Mouse (Mus musculus): ENCODE results near the gene Steap3. TPM values are rescaled to one million over a fixed set of nuclear protein-coding genes. Genes with fewer than 3 reads are reported as not detected.

Steap3 gene
- polyA plus RNA-seq, 1 experiment from 2014 or later, result 19.3 TPM

DNA sequence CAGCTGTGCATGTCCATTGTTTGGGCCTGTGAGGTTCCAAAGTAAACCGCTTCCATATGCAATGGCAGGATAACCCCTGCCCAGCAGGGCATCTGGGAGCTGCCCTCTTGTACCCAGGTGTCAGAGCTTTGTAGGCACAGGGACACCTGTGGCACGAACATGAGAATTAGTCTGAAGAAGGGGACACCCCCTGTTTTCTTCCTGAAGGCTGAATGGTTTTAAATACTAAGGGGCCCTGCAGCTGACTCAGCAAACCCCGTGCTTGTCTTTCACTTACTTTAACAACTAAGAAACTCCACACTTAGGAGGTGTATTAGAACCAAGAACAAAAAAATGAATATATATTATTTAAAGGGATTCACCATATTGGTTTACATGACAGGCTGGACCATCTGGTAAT lies 74.4 kb downstream of the Steap3 start:
- H3K9me3 ChIP-seq (ENCODE audit: control insufficient read depth, low read length), result no peaks in the 10 kb centered on the region
- H3K4me2 ChIP-seq (ENCODE audit: low read length), result no peak overlapping the region
- ATAC-seq (ENCODE audit: insufficient number of reproducible peaks, insufficient read depth, low FRiP score, low read depth), result no peak

DNA sequence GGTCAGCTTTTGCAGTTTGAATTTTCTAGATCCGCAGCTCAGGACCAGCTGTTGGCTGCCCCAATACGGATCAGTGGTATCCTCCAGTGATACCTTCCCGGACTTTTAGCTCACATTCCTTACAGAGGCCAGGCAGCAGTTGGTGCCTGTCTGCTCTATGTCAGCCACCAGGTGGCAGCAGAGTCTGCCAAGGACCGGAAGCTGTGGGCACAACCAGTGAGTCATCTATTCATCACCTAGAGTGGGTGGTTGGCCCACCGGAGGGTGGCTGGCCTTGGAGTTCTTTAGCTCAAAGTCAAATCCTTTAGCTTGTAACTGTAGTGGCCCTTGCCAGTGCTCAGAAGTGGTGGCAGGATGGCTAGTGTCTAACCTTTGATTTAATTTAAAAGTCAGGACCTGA lies 75.3 kb downstream of the Steap3 start:
- no peaks in the 10 kb centered on the region for H3K9me3 ChIP-seq (ENCODE audit: control insufficient read depth, low read length)
- no peak overlapping the region for H3K9ac ChIP-seq (ENCODE audit: low read length)
- 20% methylated on average over 5 of the region's 5 CpGs for WGBS
- no peak overlapping the region for H3K4me2 ChIP-seq (ENCODE audit: low read length)
- no peak overlapping the region for H3K27ac ChIP-seq (replicated peaks in 1 of 2; ENCODE audit: control insufficient read depth in 1 of 2, insufficient read depth in 1 of 2, low read depth in 2 of 2, low read length in 2 of 2)
- no peak overlapping the region for H3K4me3 ChIP-seq (ENCODE audit: control insufficient read depth in 1 of 2, insufficient read depth in 1 of 2, low read depth in 1 of 2, low read length in 2 of 2)
- no peak for ATAC-seq (ENCODE audit: insufficient number of reproducible peaks, insufficient read depth, low FRiP score, low read depth)
- H3K27me3 ChIP-seq (ENCODE audit: control insufficient read depth, insufficient read depth, low read length), result 0 out of 2 replicates have a peak, but pooled peaks cover under 1% of the 10 kb centered on the region
- H3K4me1 ChIP-seq (ENCODE audit: control insufficient read depth in 2 of 2, insufficient read depth in 2 of 2, low read length in 2 of 2), result no peaks in the 10 kb centered on the region
- H3K36me3 ChIP-seq (ENCODE audit: control insufficient read depth, insufficient read depth, low read length), result no peaks in the 10 kb centered on the region

More for the DNA sequence above, 74.4 kb downstream of the Steap3 start:
- Histone ChIP-seq H3K4me3 (ENCODE audit: control insufficient read depth in 1 of 2, insufficient read depth in 1 of 2, low read depth in 1 of 2, low read length in 2 of 2) (no peak overlapping the region), H3K27ac (replicated peaks in 1 of 2; ENCODE audit: control insufficient read depth in 1 of 2, insufficient read depth in 1 of 2, low read depth in 2 of 2, low read length in 2 of 2) (no peak overlapping the region), H3K9ac (ENCODE audit: low read length) (no peak overlapping the region), H3K36me3 (ENCODE audit: control insufficient read depth, insufficient read depth, low read length) (no peaks in the 10 kb centered on the region), H3K4me1 (ENCODE audit: control insufficient read depth in 2 of 2, insufficient read depth in 2 of 2, low read length in 2 of 2) (no peaks in the 10 kb centered on the region), H3K27me3 (ENCODE audit: control insufficient read depth, insufficient read depth, low read length) (0 out of 2 replicates have a peak, but pooled peaks cover 4% of the 10 kb centered on the region)
- 70% methylated on average over 3 of the region's 3 CpGs for WGBS

DNA sequence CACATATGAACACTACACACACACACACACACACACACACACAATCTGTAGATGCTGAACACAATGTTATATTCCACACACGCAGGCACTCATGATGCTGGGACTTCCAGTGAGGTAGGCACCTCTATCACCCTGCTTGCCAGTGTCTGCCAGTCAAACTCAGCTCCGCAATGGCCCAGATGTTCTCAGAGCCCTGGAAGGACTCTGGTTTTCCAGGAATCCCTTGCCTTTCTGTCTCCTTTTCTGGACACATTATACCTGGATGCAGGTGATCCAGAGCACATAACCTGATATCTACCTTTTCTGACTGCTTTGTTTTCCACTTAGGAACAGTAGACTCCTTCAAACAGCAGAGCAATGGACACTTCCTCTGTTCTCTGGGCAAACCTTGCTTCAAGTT lies 75.8 kb downstream of the Steap3 start:
- no peaks in the 10 kb centered on the region for H3K27me3 ChIP-seq (ENCODE audit: control insufficient read depth, insufficient read depth, low read length)
- H3K9ac ChIP-seq (ENCODE audit: low read length), result no peak overlapping the region
- H3K4me1 ChIP-seq (ENCODE audit: control insufficient read depth in 2 of 2, insufficient read depth in 2 of 2, low read length in 2 of 2), result no peaks in the 10 kb centered on the region
- H3K9me3 ChIP-seq (ENCODE audit: control insufficient read depth, low read length), result no peaks in the 10 kb centered on the region
- H3K36me3 ChIP-seq (ENCODE audit: control insufficient read depth, insufficient read depth, low read length), result no peaks in the 10 kb centered on the region
- no peak overlapping the region for H3K4me2 ChIP-seq (ENCODE audit: low read length)
- ATAC-seq (ENCODE audit: insufficient number of reproducible peaks, insufficient read depth, low FRiP score, low read depth), result no peak
- WGBS, result 69% methylated on average over 2 of the region's 2 CpGs
- H3K27ac ChIP-seq (replicated peaks in 1 of 2; ENCODE audit: control insufficient read depth in 1 of 2, insufficient read depth in 1 of 2, low read depth in 2 of 2, low read length in 2 of 2), result no peak overlapping the region
- no peak overlapping the region for H3K4me3 ChIP-seq (ENCODE audit: control insufficient read depth in 1 of 2, insufficient read depth in 1 of 2, low read depth in 1 of 2, low read length in 2 of 2)

DNA sequence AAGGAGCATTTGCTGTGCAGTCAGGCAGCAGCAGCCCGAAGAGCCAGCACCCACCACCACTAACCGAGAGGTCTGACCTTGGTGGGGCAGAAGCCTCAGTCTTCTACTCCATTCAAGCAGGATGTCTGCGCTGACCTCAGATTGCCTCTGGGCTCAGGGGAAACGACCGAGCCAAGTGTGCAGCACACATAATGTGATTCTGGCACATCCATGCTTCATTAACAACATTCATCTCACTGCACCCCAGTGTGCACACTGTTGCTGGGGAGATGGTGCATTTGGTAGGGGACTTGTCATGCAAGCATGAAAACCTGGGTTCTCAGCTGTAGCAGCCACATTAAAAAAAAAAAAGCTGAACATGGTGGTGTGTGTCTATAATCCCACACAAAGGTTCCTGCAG lies 76.6 kb downstream of the Steap3 start:
- Histone ChIP-seq H3K4me1 (ENCODE audit: control insufficient read depth in 2 of 2, insufficient read depth in 2 of 2, low read length in 2 of 2) (no peaks in the 10 kb centered on the region), H3K36me3 (ENCODE audit: control insufficient read depth, insufficient read depth, low read length) (no peaks in the 10 kb centered on the region), H3K9me3 (ENCODE audit: control insufficient read depth, low read length) (no peaks in the 10 kb centered on the region), H3K9ac (ENCODE audit: low read length) (no peak overlapping the region), H3K27me3 (ENCODE audit: control insufficient read depth, insufficient read depth, low read length) (no peaks in the 10 kb centered on the region), H3K4me2 (ENCODE audit: low read length) (no peak overlapping the region), H3K27ac (replicated peaks in 1 of 2; ENCODE audit: control insufficient read depth in 1 of 2, insufficient read depth in 1 of 2, low read depth in 2 of 2, low read length in 2 of 2) (no peak overlapping the region), H3K4me3 (ENCODE audit: control insufficient read depth in 1 of 2, insufficient read depth in 1 of 2, low read depth in 1 of 2, low read length in 2 of 2) (no peak overlapping the region)
- ATAC-seq (ENCODE audit: insufficient number of reproducible peaks, insufficient read depth, low FRiP score, low read depth), result no peak
- WGBS, result 52% methylated on average over 5 of the region's 5 CpGs

DNA sequence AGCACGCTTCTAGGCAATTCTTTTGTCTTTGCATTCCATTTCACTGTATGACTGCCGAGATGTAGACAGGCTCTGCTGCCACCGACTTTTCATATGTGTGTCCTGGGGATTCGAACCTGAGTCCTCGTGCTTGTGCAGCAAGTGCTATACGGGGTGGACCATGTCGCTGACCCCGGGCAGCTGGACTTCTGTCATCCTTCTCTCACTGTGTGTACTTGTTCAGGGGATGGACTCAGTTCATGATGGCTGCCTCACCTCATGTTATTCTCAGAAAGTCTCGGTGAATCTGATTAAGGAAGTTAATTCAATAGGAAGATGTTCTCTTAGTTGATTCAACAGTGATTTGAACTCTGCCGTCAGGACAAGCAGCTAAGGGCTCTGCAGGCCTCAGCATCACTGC lies 78.9 kb downstream of the Steap3 start:
- no peaks in the 10 kb centered on the region for H3K27me3 ChIP-seq (ENCODE audit: control insufficient read depth, insufficient read depth, low read length)
- WGBS, result 84% methylated on average over 10 of the region's 10 CpGs
- no peaks in the 10 kb centered on the region for H3K36me3 ChIP-seq (ENCODE audit: control insufficient read depth, insufficient read depth, low read length)
- no peak overlapping the region for H3K4me2 ChIP-seq (ENCODE audit: low read length)
- no peaks in the 10 kb centered on the region for H3K4me1 ChIP-seq (ENCODE audit: control insufficient read depth in 2 of 2, insufficient read depth in 2 of 2, low read length in 2 of 2)
- no peak for ATAC-seq (ENCODE audit: insufficient number of reproducible peaks, insufficient read depth, low FRiP score, low read depth)
- H3K4me3 ChIP-seq (ENCODE audit: control insufficient read depth in 1 of 2, insufficient read depth in 1 of 2, low read depth in 1 of 2, low read length in 2 of 2), result no peak overlapping the region
- H3K9me3 ChIP-seq (ENCODE audit: control insufficient read depth, low read length), result no peaks in the 10 kb centered on the region
- no peak overlapping the region for H3K9ac ChIP-seq (ENCODE audit: low read length)
- H3K27ac ChIP-seq (replicated peaks in 1 of 2; ENCODE audit: control insufficient read depth in 1 of 2, insufficient read depth in 1 of 2, low read depth in 2 of 2, low read length in 2 of 2), result no peak overlapping the region

DNA sequence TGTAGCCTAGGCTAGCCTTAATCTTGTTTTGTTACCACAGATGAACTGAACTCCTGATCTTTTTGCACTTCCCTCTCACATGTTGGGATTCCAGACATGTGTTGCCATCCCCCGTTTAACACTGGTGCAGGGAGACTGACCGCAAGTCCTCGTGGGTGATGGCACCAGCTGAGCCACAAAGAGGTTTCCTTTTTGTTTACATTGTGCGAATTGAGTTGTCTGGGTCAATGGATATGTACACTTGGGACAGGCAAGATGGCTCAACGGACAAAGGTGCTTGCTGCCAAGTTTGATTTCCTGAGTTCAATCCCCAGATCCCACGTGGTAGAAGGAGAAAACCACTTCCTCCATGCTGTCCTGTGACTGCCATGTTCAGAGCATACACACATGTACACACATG lies 80.2 kb downstream of the Steap3 start:
- WGBS, result 72% methylated on average over 6 of the region's 6 CpGs

DNA sequence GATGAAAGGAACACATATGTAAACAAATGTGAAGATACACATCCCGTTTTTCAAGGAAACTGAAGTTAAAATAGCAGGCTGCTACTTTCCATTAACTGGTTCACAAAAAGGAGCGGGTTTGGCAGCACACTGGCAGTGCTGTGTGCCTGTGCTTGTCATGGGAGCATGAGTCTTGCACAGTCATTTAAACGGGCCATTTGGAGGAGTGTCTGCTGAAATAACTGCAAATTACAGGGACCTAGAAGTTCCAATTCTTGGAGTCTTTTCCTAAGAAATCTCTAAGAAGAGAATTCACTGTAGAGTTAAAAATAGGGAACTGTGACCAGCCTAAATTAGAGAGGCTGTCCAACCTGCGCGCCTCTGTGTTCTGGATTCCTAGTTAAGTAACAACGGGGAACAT lies 81.6 kb downstream of the Steap3 start:
- no peaks in the 10 kb centered on the region for H3K4me1 ChIP-seq (ENCODE audit: control insufficient read depth in 2 of 2, insufficient read depth in 2 of 2, low read length in 2 of 2)
- 80% methylated on average over 6 of the region's 6 CpGs for WGBS
- no peak overlapping the region for H3K9ac ChIP-seq (ENCODE audit: low read length)
- no peak overlapping the region for H3K4me2 ChIP-seq (ENCODE audit: low read length)
- no peak overlapping the region for H3K27ac ChIP-seq (replicated peaks in 1 of 2; ENCODE audit: control insufficient read depth in 1 of 2, insufficient read depth in 1 of 2, low read depth in 2 of 2, low read length in 2 of 2)
- H3K9me3 ChIP-seq (ENCODE audit: control insufficient read depth, low read length), result no peaks in the 10 kb centered on the region
- no peak overlapping the region for H3K4me3 ChIP-seq (ENCODE audit: control insufficient read depth in 1 of 2, insufficient read depth in 1 of 2, low read depth in 1 of 2, low read length in 2 of 2)
- no peaks in the 10 kb centered on the region for H3K36me3 ChIP-seq (ENCODE audit: control insufficient read depth, insufficient read depth, low read length)
- no peaks in the 10 kb centered on the region for H3K27me3 ChIP-seq (ENCODE audit: control insufficient read depth, insufficient read depth, low read length)
- no peak for ATAC-seq (ENCODE audit: insufficient number of reproducible peaks, insufficient read depth, low FRiP score, low read depth)

More for the DNA sequence above, 80.2 kb downstream of the Steap3 start:
- H3K27me3 ChIP-seq (ENCODE audit: control insufficient read depth, insufficient read depth, low read length), result no peaks in the 10 kb centered on the region
- H3K27ac ChIP-seq (replicated peaks in 1 of 2; ENCODE audit: control insufficient read depth in 1 of 2, insufficient read depth in 1 of 2, low read depth in 2 of 2, low read length in 2 of 2), result no peak overlapping the region
- no peak overlapping the region for H3K9ac ChIP-seq (ENCODE audit: low read length)
- no peak for ATAC-seq (ENCODE audit: insufficient number of reproducible peaks, insufficient read depth, low FRiP score, low read depth)
- H3K4me3 ChIP-seq (ENCODE audit: control insufficient read depth in 1 of 2, insufficient read depth in 1 of 2, low read depth in 1 of 2, low read length in 2 of 2), result no peak overlapping the region
- H3K4me1 ChIP-seq (ENCODE audit: control insufficient read depth in 2 of 2, insufficient read depth in 2 of 2, low read length in 2 of 2), result no peaks in the 10 kb centered on the region
- no peaks in the 10 kb centered on the region for H3K9me3 ChIP-seq (ENCODE audit: control insufficient read depth, low read length)
- H3K4me2 ChIP-seq (ENCODE audit: low read length), result no peak overlapping the region
- H3K36me3 ChIP-seq (ENCODE audit: control insufficient read depth, insufficient read depth, low read length), result no peaks in the 10 kb centered on the region

DNA sequence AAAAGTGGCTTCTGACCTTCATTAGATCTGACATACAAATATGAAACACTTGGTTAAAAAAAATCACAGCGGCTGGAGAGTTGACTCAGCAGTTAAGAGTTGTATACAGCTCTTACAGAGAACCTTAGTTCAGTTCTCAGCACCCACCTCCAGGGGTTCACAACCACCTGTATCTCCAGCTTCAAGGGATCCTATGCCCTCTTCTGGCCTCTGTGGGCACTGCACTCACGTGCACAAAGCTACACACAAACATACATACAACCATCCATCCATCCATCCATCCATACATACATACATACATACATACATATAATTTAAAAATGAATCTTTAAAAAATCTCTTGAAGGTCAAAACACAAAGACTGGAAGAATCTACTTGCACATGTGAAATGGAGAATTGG lies 82.2 kb downstream of the Steap3 start:
- ATAC-seq (ENCODE audit: insufficient number of reproducible peaks, insufficient read depth, low FRiP score, low read depth), result no peak
- WGBS, result 89% methylated on average over 2 of the region's 2 CpGs
- H3K9me3 ChIP-seq (ENCODE audit: control insufficient read depth, low read length), result no peaks in the 10 kb centered on the region
- H3K36me3 ChIP-seq (ENCODE audit: control insufficient read depth, insufficient read depth, low read length), result no peaks in the 10 kb centered on the region
- H3K27me3 ChIP-seq (ENCODE audit: control insufficient read depth, insufficient read depth, low read length), result no peaks in the 10 kb centered on the region
- H3K4me2 ChIP-seq (ENCODE audit: low read length), result no peak overlapping the region
- no peak overlapping the region for H3K9ac ChIP-seq (ENCODE audit: low read length)
- H3K4me1 ChIP-seq (ENCODE audit: control insufficient read depth in 2 of 2, insufficient read depth in 2 of 2, low read length in 2 of 2), result no peaks in the 10 kb centered on the region
- no peak overlapping the region for H3K27ac ChIP-seq (replicated peaks in 1 of 2; ENCODE audit: control insufficient read depth in 1 of 2, insufficient read depth in 1 of 2, low read depth in 2 of 2, low read length in 2 of 2)
- H3K4me3 ChIP-seq (ENCODE audit: control insufficient read depth in 1 of 2, insufficient read depth in 1 of 2, low read depth in 1 of 2, low read length in 2 of 2), result no peak overlapping the region
